Comparison of ENCODE assay signal across 9 mouse cellular contexts in genomic region chr8:121673917-121674316, GRCm38 (mm10). TPM values are rescaled to one million over a fixed set of nuclear protein-coding genes. Genes with fewer than 3 reads are reported as not detected.
DNase-seq lines count a peak whose midpoint lies in the region; ATAC-seq and TF ChIP-seq lines count a peak whose summit lies in the region.
"Had no signal": no experiment of that assay in that cellular context is flagged by ENCODE, and none has a peak within 500 bp of the region (broad histone marks: within the 10 kb centered on the region; RNA-seq: fewer than 3 reads in every experiment).

No protein-coding gene starts in this region.

- no peak for TF ChIP-seq CTCF in thymus, adult 2 months (IDR thresholded peaks at IDR 0.05; ENCODE audit: borderline replicate concordance, control insufficient read depth, extremely low read depth, insufficient read depth, low read length, poor library complexity)

- no peak overlapping the region for H3K4me2 ChIP-seq in hindbrain, embryonic 13.5 days
- H3K4me2 ChIP-seq in hindbrain, embryonic 11.5 days (replicated peaks; ENCODE audit: low read depth, low read length): no peak overlapping the region
- H3K4me2 ChIP-seq in embryonic facial prominence, embryonic 14.5 days (ENCODE audit: low read depth, low read length): no peak overlapping the region
- H3K4me2 ChIP-seq in midbrain, embryonic 13.5 days (replicated peaks): no peak overlapping the region
- H3K4me2 ChIP-seq: embryonic facial prominence, embryonic 13.5 days had no signal

- H3K27me3 ChIP-seq in hindbrain, embryonic 13.5 days: no peaks in the 10 kb centered on the region
- H3K27me3 ChIP-seq in hindbrain, embryonic 11.5 days (ENCODE audit: control insufficient read depth, insufficient read depth, low read length): no peaks in the 10 kb centered on the region
- no peaks in the 10 kb centered on the region for H3K27me3 ChIP-seq in embryonic facial prominence, embryonic 14.5 days (replicated peaks; ENCODE audit: control insufficient read depth, insufficient read depth, low read length)
- no peaks in the 10 kb centered on the region for H3K27me3 ChIP-seq in midbrain, embryonic 13.5 days
- H3K27me3 ChIP-seq in thymus, adult 2 months (ENCODE audit: control insufficient read depth, insufficient read depth, low read length): no peaks in the 10 kb centered on the region; the same call in 1 of the 2 replicates
- H3K27me3 ChIP-seq: embryonic facial prominence, embryonic 13.5 days had no signal

- no peak overlapping the region for H3K9ac ChIP-seq in hindbrain, embryonic 13.5 days
- H3K9ac ChIP-seq in hindbrain, embryonic 11.5 days (ENCODE audit: low read depth, low read length): no peak overlapping the region
- H3K9ac ChIP-seq in embryonic facial prominence, embryonic 14.5 days (ENCODE audit: low read depth, low read length): no peak overlapping the region
- H3K9ac ChIP-seq in midbrain, embryonic 13.5 days (replicated peaks): no peak overlapping the region
- H3K9ac ChIP-seq: embryonic facial prominence, embryonic 13.5 days had no signal

- ATAC-seq in hindbrain, embryonic 13.5 days (ENCODE audit: low FRiP score): peak; percentile 81
- no peak for ATAC-seq in hindbrain, embryonic 11.5 days (ENCODE audit: low FRiP score)
- ATAC-seq in embryonic facial prominence, embryonic 14.5 days (ENCODE audit: low read depth): peak; percentile 61; the same call in 1 of the 2 replicates
- ATAC-seq in midbrain, embryonic 13.5 days: peak; percentile 84

- H3K9me3 ChIP-seq in hindbrain, embryonic 13.5 days: no peaks in the 10 kb centered on the region
- H3K9me3 ChIP-seq in hindbrain, embryonic 11.5 days (ENCODE audit: control insufficient read depth, low read length): no peaks in the 10 kb centered on the region
- H3K9me3 ChIP-seq in embryonic facial prominence, embryonic 14.5 days (ENCODE audit: control insufficient read depth, low read length): no peaks in the 10 kb centered on the region
- no peaks in the 10 kb centered on the region for H3K9me3 ChIP-seq in midbrain, embryonic 13.5 days
- H3K9me3 ChIP-seq: embryonic facial prominence, embryonic 13.5 days had no signal

- no peak overlapping the region for H3K27ac ChIP-seq in hindbrain, embryonic 13.5 days
- no peak overlapping the region for H3K27ac ChIP-seq in hindbrain, embryonic 11.5 days (ENCODE audit: low read depth, low read length)
- no peak overlapping the region for H3K27ac ChIP-seq in embryonic facial prominence, embryonic 14.5 days (replicated peaks; ENCODE audit: low read depth, low read length)
- peak overlapping the region; percentile 12 for H3K27ac ChIP-seq in midbrain, embryonic 13.5 days
- H3K27ac ChIP-seq in thymus, adult 2 months (ENCODE audit: control insufficient read depth, insufficient read depth, low read length): no peak overlapping the region
- H3K27ac ChIP-seq: embryonic facial prominence, embryonic 13.5 days had no signal

- no peaks in the 10 kb centered on the region for H3K36me3 ChIP-seq in hindbrain, embryonic 13.5 days
- H3K36me3 ChIP-seq in hindbrain, embryonic 11.5 days (ENCODE audit: control insufficient read depth, insufficient read depth, low read length): no peaks in the 10 kb centered on the region
- no peaks in the 10 kb centered on the region for H3K36me3 ChIP-seq in embryonic facial prominence, embryonic 14.5 days (ENCODE audit: control insufficient read depth, insufficient read depth, low read length)
- no peaks in the 10 kb centered on the region for H3K36me3 ChIP-seq in midbrain, embryonic 13.5 days
- no peaks in the 10 kb centered on the region for H3K36me3 ChIP-seq in thymus, adult 2 months (ENCODE audit: control insufficient read depth, insufficient read depth, low read length)
- H3K36me3 ChIP-seq: embryonic facial prominence, embryonic 13.5 days had no signal

- no peak for DNase-seq in hindbrain, embryonic 11.5 days (ENCODE audit: low spot score)
- DNase-seq in ES-CJ7 (ENCODE audit: low read depth, low spot score): peak; percentile 68
- peak; percentile 31 for DNase-seq in embryonic facial prominence, embryonic 14.5 days (ENCODE audit: low spot score)
- DNase-seq in thymus, adult 2 months: no peak
- no peak for DNase-seq in spleen, postnatal 4 days (ENCODE audit: low spot score in 2 of 2)
- no peak for DNase-seq in adrenal gland, adult 8-10 months

- 83% methylated on average over 5 of the region's 5 CpGs for WGBS in hindbrain, embryonic 13.5 days
- 77% methylated on average over 5 of the region's 5 CpGs for WGBS in hindbrain, embryonic 11.5 days
- 79% methylated on average over 5 of the region's 5 CpGs for WGBS in embryonic facial prominence, embryonic 14.5 days
- 75% methylated on average over 5 of the region's 5 CpGs for WGBS in midbrain, embryonic 13.5 days
- WGBS in thymus, adult 2 months: 77% methylated on average over 5 of the region's 5 CpGs

- no peak overlapping the region for H3K4me3 ChIP-seq in hindbrain, embryonic 13.5 days
- no peak overlapping the region for H3K4me3 ChIP-seq in hindbrain, embryonic 11.5 days (ENCODE audit: low read depth, low read length)
- no peak overlapping the region for H3K4me3 ChIP-seq in embryonic facial prominence, embryonic 14.5 days (ENCODE audit: low read depth, low read length)
- no peak overlapping the region for H3K4me3 ChIP-seq in midbrain, embryonic 13.5 days (replicated peaks)
- H3K4me3 ChIP-seq in thymus, adult 2 months (ENCODE audit: control insufficient read depth, insufficient read depth, low read length): no peak overlapping the region
- H3K4me3 ChIP-seq: embryonic facial prominence, embryonic 13.5 days had no signal

- no peak for TF ChIP-seq POLR2A in thymus, adult 2 months (IDR thresholded peaks at IDR 0.05; ENCODE audit: control insufficient read depth, extremely low read depth, insufficient read depth, low read length, poor library complexity)

- peaks cover 10% of the 10 kb centered on the region for H3K4me1 ChIP-seq in hindbrain, embryonic 13.5 days (replicated peaks)
- no peaks in the 10 kb centered on the region for H3K4me1 ChIP-seq in hindbrain, embryonic 11.5 days (replicated peaks; ENCODE audit: control insufficient read depth, insufficient read depth, low read length)
- H3K4me1 ChIP-seq in embryonic facial prominence, embryonic 14.5 days (ENCODE audit: control insufficient read depth, insufficient read depth, low read length): peaks cover 6% of the 10 kb centered on the region
- peaks cover 6% of the 10 kb centered on the region for H3K4me1 ChIP-seq in midbrain, embryonic 13.5 days (replicated peaks)
- no peaks in the 10 kb centered on the region for H3K4me1 ChIP-seq in thymus, adult 2 months (replicated peaks; ENCODE audit: control insufficient read depth, insufficient read depth, low read length)

RNA-seq across cellular contexts. Expression of gene Zcchc14, which starts 21.2 kb away (rescaled TPM):
- polyA plus RNA-seq in hindbrain, embryonic 13.5 days (2015; fragmentation: Nextera tagmentation; extraction: Ambion mirVana): 27.5 and 28.3 TPM in 2 replicates
- polyA plus RNA-seq in hindbrain, embryonic 11.5 days (2014; fragmentation: Nextera tagmentation; extraction: Ambion mirVana): 25.8 and 30.4 TPM in 2 replicates
- polyA plus RNA-seq in embryonic facial prominence, embryonic 14.5 days (2014; fragmentation: Nextera tagmentation; extraction: Ambion mirVana): 21.3 and 23.0 TPM in 2 replicates
- 27.6 and 29.5 TPM in 2 replicates for polyA plus RNA-seq in midbrain, embryonic 13.5 days (2015; fragmentation: Nextera tagmentation; extraction: Ambion mirVana)
- 5.6 and 6.5 TPM in 2 replicates for polyA plus RNA-seq in thymus, adult 2 months (2012; rRNA removed)
- 10 to 100 TPM; 38.8 to 62.5 (median 51.0) TPM for total RNA-seq in adrenal gland, adult 8-10 months (2022)

RNA-seq across cellular contexts. Expression of gene Jph3, which starts 55.5 kb away (rescaled TPM):
- 87.0 and 90.0 TPM in 2 replicates for polyA plus RNA-seq in hindbrain, embryonic 13.5 days (2015; fragmentation: Nextera tagmentation; extraction: Ambion mirVana)
- 11.1 and 11.2 TPM in 2 replicates for polyA plus RNA-seq in hindbrain, embryonic 11.5 days (2014; fragmentation: Nextera tagmentation; extraction: Ambion mirVana)
- 4.0 and 4.9 TPM in 2 replicates for polyA plus RNA-seq in embryonic facial prominence, embryonic 14.5 days (2014; fragmentation: Nextera tagmentation; extraction: Ambion mirVana)
- polyA plus RNA-seq in midbrain, embryonic 13.5 days (2015; fragmentation: Nextera tagmentation; extraction: Ambion mirVana): 62.3 and 65.4 TPM in 2 replicates
- 0.07 TPM in 1 of 2 replicates, not detected in the other for polyA plus RNA-seq in thymus, adult 2 months (2012; rRNA removed)
- total RNA-seq in adrenal gland, adult 8-10 months (2022): 1 to 10 TPM; 3.2 to 6.1 (median 4.6) TPM

Comparison
In these comparisons a context has a peak if more than half of its experiments do, and no peak if none do; other contexts are left out.
1. DNase-seq: peak in ES-CJ7 (single experiment) and embryonic facial prominence, embryonic 14.5 days (single experiment); none in hindbrain, embryonic 11.5 days (single experiment), thymus, adult 2 months (single experiment), spleen, postnatal 4 days (0 of 2) and adrenal gland, adult 8-10 months (single experiment).